Mouse (Mus musculus) liver, embryonic 13.5 days (tissue): ENCODE data around the gene Simc1. TPM values are rescaled to one million over a fixed set of nuclear protein-coding genes. Genes with fewer than 3 reads are reported as not detected.

ENCODE experiments used
- ATAC-seq: fragments of 200-750 bp; cut with Nextera tagmentation; 2 replicates; pipeline ENCODE4 v1.8.0; 2017; ENCODE audit warnings: low read depth, mild to moderate bottlenecking, moderate number of reproducible peaks, moderate library complexity
- DNase-seq: peaks from one replicate; pipeline ENCODE4 v3.0.0; 2022
- H3K27ac ChIP-seq: fragments of 300-500 bp; sonication (generic); 2 replicates; pipeline ENCODE4 v1.5.1; 2015; ENCODE audit warnings: moderate library complexity, mild to moderate bottlenecking, inconsistent platforms
- H3K27me3 ChIP-seq: fragments of 300-500 bp; sonication (generic); 2 replicates; pipeline ENCODE4 v1.6.1; 2015; ENCODE audit warnings: mild to moderate bottlenecking, inconsistent platforms
- H3K36me3 ChIP-seq: fragments of 300-500 bp; sonication (generic); 2 replicates; pipeline ENCODE4 v1.6.1; 2015; ENCODE audit warnings: mild to moderate bottlenecking, inconsistent platforms
- H3K4me1 ChIP-seq: fragments of 300-500 bp; sonication (generic); replicated peaks from 2 replicates; pipeline ENCODE4 v1.6.1; 2015; ENCODE audit warnings: inconsistent platforms
- H3K4me2 ChIP-seq: fragments of 300-500 bp; sonication (generic); 2 replicates; pipeline ENCODE4 v1.6.1; 2015; ENCODE audit warnings: inconsistent platforms, mild to moderate bottlenecking, moderate library complexity
- H3K4me3 ChIP-seq: fragments of 300-500 bp; sonication (generic); replicated peaks from 2 replicates; pipeline ENCODE4 v1.5.1; 2015; ENCODE audit warnings: mild to moderate bottlenecking, inconsistent platforms
- H3K9ac ChIP-seq: fragments of 300-500 bp; sonication (generic); 2 replicates; pipeline ENCODE4 v1.6.1; 2015; ENCODE audit warnings: mild to moderate bottlenecking, inconsistent platforms
- H3K9me3 ChIP-seq: fragments of 300-500 bp; sonication (generic); replicated peaks from 2 replicates; pipeline ENCODE4 v1.6.1; 2016; ENCODE audit warnings: inconsistent platforms
- WGBS: fragments of 180-500 bp; shearing (Covaris S2); methylation state at CpG from one replicate; pipeline ENCODE4 v1.1.7; 2015; ENCODE audit not compliant: insufficient replicate concordance; 5-methylcytosine and 5-hydroxymethylcytosine counted together
- polyA plus RNA-seq: library from polyadenylated mRNA; unstranded; fragments of >200 nt; fragmentation: Nextera tagmentation; extraction: Ambion mirVana; gene quantifications from 2 replicates; pipeline ENCODE4 v1.2.1, GENCODE M21; 2015

Gene Simc1
- polyA plus RNA-seq, result 2.3 and 2.5 TPM in 2 replicates

DNA sequence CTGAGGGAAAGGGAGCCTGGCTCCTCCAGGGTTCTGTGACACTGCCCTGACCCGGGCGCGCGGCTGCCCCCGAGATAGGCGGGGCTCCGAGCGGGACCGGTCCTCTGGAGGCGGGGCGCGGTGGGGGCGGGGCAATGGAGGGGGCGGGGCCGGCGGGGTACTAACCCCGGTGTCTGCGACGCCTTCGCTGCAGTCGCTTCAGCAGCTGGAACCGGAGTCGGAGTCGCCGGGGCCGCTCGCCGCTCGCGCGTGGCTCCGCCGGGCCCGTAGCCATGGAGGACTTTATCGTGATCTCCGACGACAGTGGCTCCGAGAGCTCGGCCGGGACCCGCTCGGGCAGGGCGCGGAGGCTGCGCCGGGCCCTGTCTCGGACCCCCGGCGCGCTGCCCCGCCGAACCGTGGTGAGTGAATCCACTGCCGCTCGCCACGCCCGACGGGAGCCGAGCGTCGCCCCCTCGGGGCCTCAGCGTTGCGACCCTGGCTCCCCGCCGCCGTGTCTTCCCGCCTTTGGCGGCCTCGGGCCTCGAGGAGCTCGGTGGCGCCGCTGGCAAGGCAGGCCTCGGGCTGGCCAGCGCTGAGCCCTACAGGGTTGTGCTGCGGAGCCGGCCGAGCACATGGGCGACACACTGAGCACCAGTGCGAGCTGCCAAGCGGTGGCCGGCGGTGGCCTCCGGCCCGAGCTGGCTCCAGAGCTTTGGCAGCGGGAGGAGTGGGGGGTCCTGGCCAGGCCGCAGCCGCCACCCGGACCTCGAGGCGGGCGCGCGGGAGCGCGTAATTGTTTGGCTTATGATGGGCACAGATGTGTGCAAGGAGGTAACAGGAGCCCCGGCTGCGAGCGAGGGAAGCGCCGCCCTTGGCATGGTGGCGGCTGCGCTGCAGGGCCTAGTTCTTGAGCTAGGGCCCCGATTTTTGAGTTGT is at the start of gene Simc1:
Simc1 (plus strand) TSS at position 176 of the 918 bp plus-strand sequence.
- ATAC-seq, result peak; percentile 90

DNA sequence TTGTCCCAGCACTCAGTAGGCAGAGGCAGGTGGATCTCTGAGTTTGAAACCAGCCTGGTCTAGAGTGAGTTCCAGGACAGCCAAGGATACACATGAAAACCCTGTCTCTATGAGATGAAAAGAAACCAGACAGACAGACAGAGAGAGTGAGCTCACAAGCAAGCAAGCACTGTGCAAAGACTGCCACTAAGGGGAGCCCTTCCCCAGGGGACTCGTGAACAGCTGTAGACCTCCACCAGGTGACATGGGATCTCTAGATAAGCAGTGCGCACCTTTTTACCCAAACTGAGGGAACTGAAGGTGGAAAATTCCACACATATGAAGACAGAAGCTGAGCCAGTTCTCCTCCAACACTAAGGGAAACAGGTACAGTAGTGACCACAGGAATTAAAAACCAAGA is 46.5 kb upstream of the Simc1 start:
- peaks cover 63% of the 10 kb centered on the region for H3K36me3 ChIP-seq
- no peak for DNase-seq
- no peak overlapping the region for H3K4me3 ChIP-seq
- no peak overlapping the region for H3K4me2 ChIP-seq
- H3K9me3 ChIP-seq, result no peaks in the 10 kb centered on the region
- no peak for ATAC-seq
- no peak overlapping the region for H3K9ac ChIP-seq
- H3K27ac ChIP-seq, result no peak overlapping the region
- H3K4me1 ChIP-seq, result no peaks in the 10 kb centered on the region
- 63% methylated on average over 2 of the region's 2 CpGs for WGBS
- H3K27me3 ChIP-seq, result no peaks in the 10 kb centered on the region

More for the DNA sequence above, at the start of gene Simc1:
- H3K4me2 ChIP-seq, result peak within 1 kb of the TSS; percentile 100
- WGBS, result under 1% methylated on average over 105 of the region's 105 CpGs
- no peaks in the 10 kb centered on the region for H3K36me3 ChIP-seq
- peak within 1 kb of the TSS; percentile 84 for H3K9ac ChIP-seq
- H3K27me3 ChIP-seq, result peaks cover 19% of the 10 kb centered on the region
- DNase-seq, result peak; percentile 67
- peak within 1 kb of the TSS; percentile 55 for H3K27ac ChIP-seq
- peak within 1 kb of the TSS; percentile 76 for H3K4me3 ChIP-seq
- H3K9me3 ChIP-seq, result no peaks in the 10 kb centered on the region
- peaks cover 45% of the 10 kb centered on the region for H3K4me1 ChIP-seq

DNA sequence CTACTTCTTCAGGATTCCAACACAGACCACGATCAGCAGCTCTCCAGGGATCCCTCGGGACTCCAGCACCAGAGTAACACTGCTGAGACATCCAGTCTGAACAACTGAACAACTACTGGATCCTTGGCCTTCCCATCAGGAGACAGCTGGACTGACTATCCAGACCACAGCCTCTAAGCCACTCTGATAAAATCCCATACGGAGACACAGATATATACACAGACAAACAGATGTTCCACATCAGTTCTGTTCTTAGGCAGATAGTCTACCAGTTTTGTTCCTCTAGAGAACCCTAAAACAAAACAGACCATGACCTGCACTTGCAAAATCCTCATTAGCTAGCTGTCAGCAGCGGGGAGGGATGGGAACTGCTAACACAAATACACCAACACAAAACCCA is 44.3 kb upstream of the Simc1 start:
- peaks cover 3% of the 10 kb centered on the region; the same call in 1 of the 2 replicates for H3K4me1 ChIP-seq
- peaks cover 85% of the 10 kb centered on the region for H3K36me3 ChIP-seq
- WGBS, result 66% methylated on average over 4 of the region's 4 CpGs
- H3K4me2 ChIP-seq, result no peak overlapping the region
- DNase-seq (no peak), ATAC-seq (no peak)
- H3K27me3 ChIP-seq, result no peaks in the 10 kb centered on the region
- 0 out of 2 replicates have a peak, but pooled peaks cover 3% of the 10 kb centered on the region for H3K9me3 ChIP-seq
- H3K9ac ChIP-seq, result no peak overlapping the region
- H3K27ac ChIP-seq, result no peak overlapping the region
- H3K4me3 ChIP-seq, result no peak overlapping the region

- Histone ChIP-seq H3K27me3 (no peaks in the 10 kb centered on the region), H3K27ac (peak within 1 kb of the TSS; percentile 48), H3K9ac (peak within 1 kb of the TSS; percentile 94), H3K4me3 (peak within 1 kb of the TSS; percentile 95), H3K4me1 (peaks cover 18% of the 10 kb centered on the region), H3K4me2 (peak within 1 kb of the TSS; percentile 95), H3K36me3 (peaks cover 43% of the 10 kb centered on the region), H3K9me3 (0 out of 2 replicates have a peak, but pooled peaks cover 4% of the 10 kb centered on the region)
- 0% methylated on average over 67 of the region's 67 CpGs for WGBS
- ATAC-seq, result peak; percentile 96
- peak; percentile 84 for DNase-seq
These were observed 35.2 kb upstream of the Simc1 start, which contains the start of gene Thoc3 for GRCm38 (mm10) chr13:54468098-54469011. Gene Thoc3, minus strand, starts transcription at chr13:54468849.

DNA sequence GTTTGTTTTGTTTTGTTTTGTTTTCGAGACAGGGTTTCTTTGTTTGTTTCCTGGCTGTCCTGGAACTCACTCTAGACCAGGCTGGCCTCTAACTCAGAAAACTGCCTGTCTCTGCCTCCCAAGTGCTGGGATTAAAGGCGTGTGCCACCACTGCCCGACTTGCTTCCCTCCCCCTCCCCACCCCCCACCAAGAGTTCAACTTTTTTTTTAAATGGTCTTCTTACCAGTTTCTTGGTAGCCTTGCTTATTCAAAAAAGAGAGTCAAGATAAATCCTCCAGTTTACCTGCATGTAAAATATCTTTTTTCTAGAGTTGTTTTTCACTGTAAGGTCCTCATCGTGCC is 34.6 kb upstream of the Simc1 start:
- no peak overlapping the region for H3K27ac ChIP-seq
- no peak for DNase-seq
- H3K36me3 ChIP-seq, result peaks cover 36% of the 10 kb centered on the region
- H3K4me1 ChIP-seq, result peaks cover 18% of the 10 kb centered on the region
- H3K9ac ChIP-seq, result peak overlapping the region; percentile 94
- H3K27me3 ChIP-seq, result no peaks in the 10 kb centered on the region
- peak overlapping the region; percentile 95 for H3K4me2 ChIP-seq
- H3K4me3 ChIP-seq, result peak overlapping the region; percentile 95
- 13% methylated on average over 4 of the region's 4 CpGs for WGBS
- 0 out of 2 replicates have a peak, but pooled peaks cover 4% of the 10 kb centered on the region for H3K9me3 ChIP-seq
- peak; percentile 72 for ATAC-seq

- Histone ChIP-seq H3K9ac (no peak overlapping the region), H3K4me1 (peaks cover 15% of the 10 kb centered on the region), H3K4me3 (no peak overlapping the region), H3K27ac (no peak overlapping the region), H3K4me2 (no peak overlapping the region), H3K36me3 (peaks cover 7% of the 10 kb centered on the region), H3K27me3 (no peaks in the 10 kb centered on the region), H3K9me3 (no peaks in the 10 kb centered on the region)
- DNase-seq (no peak), ATAC-seq (no peak)
- 68% methylated on average over 4 of the region's 4 CpGs for WGBS
These were observed 31.6 kb upstream of the Simc1 start for GRCm38 (mm10) chr13:54471967-54472366.

DNA sequence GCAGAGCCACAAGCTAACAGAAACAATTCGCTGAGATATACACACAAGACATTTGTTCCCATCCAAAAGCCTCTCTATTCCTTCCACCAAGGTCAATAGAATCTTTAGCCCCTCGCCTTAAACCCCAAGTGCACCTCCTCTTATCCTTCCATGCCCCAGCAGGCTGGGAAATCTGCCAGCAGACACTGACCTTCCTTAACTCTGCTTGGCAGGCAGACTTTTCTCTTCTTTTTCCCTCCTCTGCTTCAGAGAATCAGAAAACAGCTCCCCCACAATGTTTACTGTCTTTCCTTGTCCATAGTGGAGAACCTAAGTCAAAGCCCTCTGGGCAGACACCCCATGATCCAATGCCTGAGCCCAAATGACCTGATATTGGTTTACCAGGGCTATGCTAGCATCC is 28.6 kb upstream of the Simc1 start:
- 56% methylated on average over 2 of the region's 2 CpGs for WGBS
- Histone ChIP-seq H3K4me3 (no peak overlapping the region), H3K4me2 (no peak overlapping the region), H3K27ac (no peak overlapping the region), H3K36me3 (no peaks in the 10 kb centered on the region), H3K9ac (no peak overlapping the region), H3K4me1 (no peaks in the 10 kb centered on the region), H3K9me3 (no peaks in the 10 kb centered on the region), H3K27me3 (peaks cover 11% of the 10 kb centered on the region)
- ATAC-seq (no peak), DNase-seq (no peak)

DNA sequence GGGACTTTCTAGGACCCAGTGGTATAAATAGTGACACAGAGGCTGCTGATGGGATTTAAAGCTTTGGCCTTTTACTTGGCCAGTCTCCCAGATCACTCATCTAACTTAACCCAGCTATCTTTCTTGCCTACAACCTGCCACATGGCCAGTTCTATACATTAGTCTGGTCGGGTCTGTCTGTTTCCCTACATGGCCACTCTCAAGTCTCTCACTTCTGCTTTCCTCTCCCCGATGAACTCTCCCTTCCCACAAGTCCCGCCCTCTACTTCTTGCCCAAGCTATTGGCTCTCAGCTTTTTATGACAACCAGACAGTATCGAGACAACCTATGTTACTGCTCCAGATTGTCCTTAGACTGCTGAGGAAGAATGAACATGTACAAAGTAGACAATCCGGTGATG is 27.9 kb upstream of the Simc1 start:
- no peak overlapping the region for H3K4me3 ChIP-seq
- ATAC-seq (no peak), DNase-seq (no peak)
- H3K9ac ChIP-seq, result no peak overlapping the region
- peaks cover 11% of the 10 kb centered on the region for H3K27me3 ChIP-seq
- H3K9me3 ChIP-seq, result no peaks in the 10 kb centered on the region
- no peaks in the 10 kb centered on the region for H3K36me3 ChIP-seq
- no peaks in the 10 kb centered on the region for H3K4me1 ChIP-seq
- 31% methylated on average over 5 of the region's 5 CpGs for WGBS
- no peak overlapping the region for H3K4me2 ChIP-seq
- H3K27ac ChIP-seq, result no peak overlapping the region

DNA sequence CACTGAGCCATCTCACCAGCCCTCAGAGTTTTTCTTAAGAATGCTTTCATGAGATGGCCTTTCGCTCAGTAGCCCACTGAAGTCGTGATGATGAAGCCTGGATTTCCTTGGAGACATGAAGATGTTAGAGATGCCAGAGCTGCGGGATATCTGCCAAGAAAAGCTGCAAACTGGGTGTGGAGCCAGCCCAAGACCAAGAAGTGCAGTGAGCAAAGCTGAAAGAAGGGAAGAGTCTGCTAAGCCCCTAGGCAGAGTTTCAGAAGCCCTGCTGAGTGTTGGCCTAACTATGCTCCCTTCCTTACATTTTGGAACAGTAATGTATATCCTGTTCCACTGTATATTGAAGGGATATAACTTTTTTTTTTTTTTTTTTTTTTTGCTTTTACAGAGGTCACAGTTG is 24.3 kb upstream of the Simc1 start:
- no peak overlapping the region for H3K9ac ChIP-seq
- no peak overlapping the region for H3K27ac ChIP-seq
- ATAC-seq, result no peak
- no peak overlapping the region for H3K4me3 ChIP-seq
- WGBS, result 44% methylated on average over 3 of the region's 3 CpGs
- H3K36me3 ChIP-seq, result no peaks in the 10 kb centered on the region
- no peak overlapping the region for H3K4me2 ChIP-seq
- H3K4me1 ChIP-seq, result no peaks in the 10 kb centered on the region
- peaks cover 16% of the 10 kb centered on the region for H3K27me3 ChIP-seq
- no peak for DNase-seq
- no peaks in the 10 kb centered on the region for H3K9me3 ChIP-seq

DNA sequence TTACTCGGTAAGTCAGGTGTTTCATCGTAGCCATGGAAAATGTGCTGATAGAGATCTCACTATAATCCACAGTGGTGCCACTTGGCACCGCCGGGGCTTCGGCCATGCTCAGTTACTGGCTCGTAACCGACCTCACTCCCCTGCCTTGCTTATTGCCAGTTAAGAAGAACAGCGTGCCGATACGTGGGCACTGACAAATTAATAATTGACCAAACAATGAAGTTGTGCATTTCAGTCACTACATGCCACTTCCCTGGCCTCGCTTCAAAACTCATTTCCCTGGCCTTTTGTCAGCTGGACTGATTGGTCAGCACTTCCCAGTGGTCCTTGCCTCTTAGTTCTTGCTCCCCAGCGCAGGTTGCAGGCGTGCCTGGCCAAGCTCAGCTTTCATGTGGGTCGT is 22.1 kb upstream of the Simc1 start:
- Histone ChIP-seq H3K4me1 (no peaks in the 10 kb centered on the region), H3K27me3 (peaks cover 16% of the 10 kb centered on the region), H3K36me3 (no peaks in the 10 kb centered on the region), H3K9ac (no peak overlapping the region), H3K27ac (no peak overlapping the region), H3K4me3 (no peak overlapping the region), H3K4me2 (no peak overlapping the region), H3K9me3 (no peaks in the 10 kb centered on the region)
- DNase-seq (no peak), ATAC-seq (no peak)
- 75% methylated on average over 14 of the region's 14 CpGs for WGBS

DNA sequence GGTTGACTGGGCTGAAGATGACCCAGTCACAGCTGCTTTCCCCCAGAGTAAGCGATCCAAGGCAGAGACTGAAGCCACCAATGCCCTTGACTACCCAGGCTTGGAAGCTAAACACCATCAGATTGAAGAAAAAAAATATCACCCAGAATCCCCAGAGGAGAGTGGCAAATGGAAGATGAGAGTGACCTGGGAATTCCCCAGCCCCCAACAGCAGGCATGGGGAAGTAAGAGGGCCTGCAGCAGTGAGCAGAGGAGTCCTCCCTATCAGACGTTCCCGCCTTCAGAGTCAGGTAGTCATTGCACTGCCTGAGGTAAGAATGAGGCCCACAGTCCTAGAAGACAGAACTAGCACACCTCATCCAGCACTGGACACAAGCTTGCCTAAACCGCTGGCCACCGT is 13.2 kb upstream of the Simc1 start:
- Histone ChIP-seq H3K9ac (no peak overlapping the region), H3K27me3 (peaks cover 3% of the 10 kb centered on the region; the same call in 1 of the 2 replicates), H3K27ac (no peak overlapping the region), H3K9me3 (no peaks in the 10 kb centered on the region), H3K36me3 (no peaks in the 10 kb centered on the region), H3K4me2 (no peak overlapping the region), H3K4me3 (no peak overlapping the region), H3K4me1 (no peaks in the 10 kb centered on the region; the same call in 1 of the 2 replicates)
- ATAC-seq (no peak), DNase-seq (no peak)
- WGBS, result 65% methylated on average over 5 of the region's 5 CpGs
